Mouse (Mus musculus) erythroblast, embryonic 14.5 days (primary cell): ENCODE measurements around the gene Tekt4. TPM values are rescaled to one million over a fixed set of nuclear protein-coding genes. Genes with fewer than 3 reads are reported as not detected.

Source experiments
- H3K27me3 ChIP-seq: 2 replicates; pipeline ENCODE4 v1.6.1; 2012; ENCODE audit warnings: inconsistent platforms; ENCODE audit not compliant: control insufficient read depth
- H3K36me3 ChIP-seq: 2 replicates; pipeline ENCODE4 v1.6.1; 2012; ENCODE audit warnings: mild to moderate bottlenecking, inconsistent platforms; ENCODE audit not compliant: control insufficient read depth
- H3K4me1 ChIP-seq: 2 replicates; pipeline ENCODE4 v1.6.1; 2012; ENCODE audit warnings: inconsistent platforms; ENCODE audit not compliant: control insufficient read depth
- H3K4me3 ChIP-seq: replicated peaks from 2 replicates; pipeline ENCODE3; 2012; ENCODE audit warnings: moderate library complexity, mild to moderate bottlenecking, inconsistent platforms
- H3K9me3 ChIP-seq: 2 replicates; pipeline ENCODE4 v1.6.1; 2012; ENCODE audit warnings: low read length, inconsistent platforms, mixed read lengths; ENCODE audit not compliant: control insufficient read depth
- GATA1 ChIP-seq: IDR thresholded peaks from 2 replicates; pipeline ENCODE4 v1.6.1; 2012; ENCODE audit warnings: low read length, inconsistent platforms, mixed read lengths
- TAL1 ChIP-seq: IDR thresholded peaks from 3 replicates; pipeline ENCODE4 v1.6.1; 2012; ENCODE audit warnings: low read length, inconsistent platforms, mixed read lengths
- polyA plus RNA-seq: library from polyadenylated mRNA; stranded (reverse); fragments of >175 nt; gene quantifications from 2 replicates; pipeline ENCODE4 v1.2.3, GENCODE M21; 2012

Tekt4 gene
- polyA plus RNA-seq, 1 experiment, result not detected

DNA sequence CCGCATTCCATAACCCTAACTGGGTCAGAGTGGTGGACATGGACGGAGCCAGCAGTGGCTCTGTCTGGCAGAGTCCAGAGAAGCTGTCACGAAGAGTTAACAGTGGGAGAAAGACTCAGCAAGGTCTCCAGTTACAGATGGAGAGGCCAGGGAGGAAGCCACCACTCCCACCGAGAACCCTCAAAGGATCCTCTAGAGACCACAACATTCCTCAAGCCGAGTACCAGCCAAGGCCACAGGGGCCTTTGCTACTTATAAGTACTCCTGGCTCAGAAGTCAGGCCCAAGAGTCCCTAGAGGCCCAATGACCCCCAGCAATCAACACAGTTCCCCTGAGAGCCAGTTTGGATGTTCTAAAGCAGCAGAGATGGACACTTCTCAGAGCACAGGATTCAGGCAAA, 25.2 kb upstream of the Tekt4 start:
- TF ChIP-seq TAL1 (no peak), GATA1 (no peak)

DNA sequence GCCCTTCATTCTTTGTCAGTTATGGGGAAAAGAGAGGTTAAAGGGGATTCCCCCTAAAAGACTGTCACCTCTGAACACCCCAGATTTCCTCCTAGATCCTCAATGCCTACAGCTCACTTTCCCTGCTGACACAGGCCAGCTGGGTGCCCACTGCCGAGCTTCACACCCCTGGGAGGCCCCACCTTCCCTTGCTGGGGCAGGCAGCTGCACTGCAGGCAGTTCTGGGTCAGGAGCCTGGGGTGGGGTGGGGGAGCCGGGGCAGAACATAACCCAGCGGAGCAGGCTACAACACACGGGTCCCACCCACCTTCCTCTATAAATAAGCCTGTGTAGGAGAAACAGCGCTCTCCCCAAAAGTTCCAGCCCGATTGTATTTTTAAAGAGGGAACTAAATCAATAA, 24.5 kb upstream of the Tekt4 start:
- Histone ChIP-seq H3K4me1 (no peaks in the 10 kb centered on the region), H3K27me3 (peaks cover 47% of the 10 kb centered on the region), H3K36me3 (no peaks in the 10 kb centered on the region), H3K4me3 (no peak overlapping the region), H3K9me3 (no peaks in the 10 kb centered on the region)
- no peak for TF ChIP-seq GATA1
- TF ChIP-seq TAL1, result no peak

More for the DNA sequence above, 25.2 kb upstream of the Tekt4 start:
- Histone ChIP-seq H3K4me1 (no peaks in the 10 kb centered on the region), H3K9me3 (no peaks in the 10 kb centered on the region), H3K4me3 (no peak overlapping the region), H3K36me3 (no peaks in the 10 kb centered on the region), H3K27me3 (peaks cover 40% of the 10 kb centered on the region)

- Histone ChIP-seq H3K36me3 (no peaks in the 10 kb centered on the region), H3K27me3 (peaks cover 53% of the 10 kb centered on the region), H3K9me3 (no peaks in the 10 kb centered on the region), H3K4me3 (no peak overlapping the region), H3K4me1 (no peaks in the 10 kb centered on the region)
- TF ChIP-seq GATA1 (no peak), TAL1 (no peak)
Measured at GRCm38 (mm10) chr17:25430534-25430933, 23.9 kb upstream of the Tekt4 start.

- no peaks in the 10 kb centered on the region for H3K4me1 ChIP-seq
- no peak for TF ChIP-seq TAL1
- no peaks in the 10 kb centered on the region for H3K9me3 ChIP-seq
- no peaks in the 10 kb centered on the region for H3K36me3 ChIP-seq
- H3K27me3 ChIP-seq, result peaks cover 55% of the 10 kb centered on the region
- peak overlapping the region; percentile 29 for H3K4me3 ChIP-seq
Measured at GRCm38 (mm10) chr17:25432433-25433181, 21.8 kb upstream of the Tekt4 start.

DNA sequence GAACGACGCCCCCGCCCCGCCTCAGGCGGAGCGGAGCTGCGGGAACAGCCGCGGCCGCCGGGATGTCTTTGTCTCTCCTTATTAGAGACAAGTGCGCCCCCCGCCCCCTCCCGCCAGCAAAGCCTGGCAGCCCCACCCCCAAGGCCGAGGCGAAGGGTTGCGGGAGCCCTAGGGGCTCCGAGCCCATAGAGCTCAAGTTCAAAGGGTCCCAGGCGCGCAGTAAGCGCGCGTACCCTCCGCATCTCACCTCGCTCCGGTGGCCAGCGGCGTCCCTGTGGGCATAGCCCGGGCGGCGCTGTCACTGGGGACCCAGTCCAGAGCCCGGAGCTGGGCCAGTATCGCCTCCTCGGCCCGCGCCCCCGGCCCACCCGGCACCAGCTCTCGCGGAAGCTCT, 21.2 kb upstream of the Tekt4 start:
- no peaks in the 10 kb centered on the region for H3K36me3 ChIP-seq
- H3K9me3 ChIP-seq, result no peaks in the 10 kb centered on the region
- no peak for TF ChIP-seq TAL1
- TF ChIP-seq GATA1, result no peak
- H3K27me3 ChIP-seq, result peaks cover 55% of the 10 kb centered on the region
- H3K4me3 ChIP-seq, result peak overlapping the region; percentile 35
- H3K4me1 ChIP-seq, result no peaks in the 10 kb centered on the region

GRCm38 (mm10) chr17:25433617-25434606, 20.5 kb upstream of the Tekt4 start, which contains the start of gene Cacna1h:
TSS of gene Cacna1h (minus strand) at chr17:25433783.
- H3K4me1 ChIP-seq, result no peaks in the 10 kb centered on the region
- TF ChIP-seq GATA1, result no peak
- TF ChIP-seq TAL1, result no peak
- H3K4me3 ChIP-seq, result peak within 1 kb of the TSS; percentile 41
- no peaks in the 10 kb centered on the region for H3K36me3 ChIP-seq
- peaks cover 55% of the 10 kb centered on the region for H3K27me3 ChIP-seq
- H3K9me3 ChIP-seq, result no peaks in the 10 kb centered on the region

DNA sequence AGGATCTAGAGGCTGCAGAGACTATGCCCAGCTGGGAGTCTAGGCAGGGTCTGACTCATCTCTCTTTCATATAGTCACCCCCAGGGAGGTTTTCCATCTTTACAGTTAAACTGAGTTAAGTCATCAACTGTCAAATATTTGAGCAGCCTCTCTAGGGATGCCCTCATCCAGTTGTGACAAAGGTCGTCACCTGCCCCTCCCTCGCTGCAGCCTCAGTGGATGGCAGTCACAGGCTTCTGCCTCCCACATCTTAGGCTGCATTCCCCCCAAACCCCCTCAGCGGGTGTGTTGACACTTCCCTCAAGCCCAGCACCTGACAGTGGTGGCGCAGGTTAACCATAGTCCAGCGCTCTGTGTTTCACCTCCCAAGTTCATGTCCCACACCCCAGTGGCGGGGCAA, 13.0 kb upstream of the Tekt4 start:
- no peaks in the 10 kb centered on the region for H3K36me3 ChIP-seq
- no peaks in the 10 kb centered on the region for H3K27me3 ChIP-seq
- no peak overlapping the region for H3K4me3 ChIP-seq
- TF ChIP-seq TAL1 (no peak), GATA1 (no peak)
- no peaks in the 10 kb centered on the region for H3K4me1 ChIP-seq
- H3K9me3 ChIP-seq, result no peaks in the 10 kb centered on the region

- Histone ChIP-seq H3K4me3 (no peak overlapping the region), H3K27me3 (no peaks in the 10 kb centered on the region), H3K4me1 (no peaks in the 10 kb centered on the region), H3K9me3 (no peaks in the 10 kb centered on the region), H3K36me3 (no peaks in the 10 kb centered on the region)
- no peak for TF ChIP-seq TAL1
Measured at GRCm38 (mm10) chr17:25442889-25443288, 11.5 kb upstream of the Tekt4 start.

DNA sequence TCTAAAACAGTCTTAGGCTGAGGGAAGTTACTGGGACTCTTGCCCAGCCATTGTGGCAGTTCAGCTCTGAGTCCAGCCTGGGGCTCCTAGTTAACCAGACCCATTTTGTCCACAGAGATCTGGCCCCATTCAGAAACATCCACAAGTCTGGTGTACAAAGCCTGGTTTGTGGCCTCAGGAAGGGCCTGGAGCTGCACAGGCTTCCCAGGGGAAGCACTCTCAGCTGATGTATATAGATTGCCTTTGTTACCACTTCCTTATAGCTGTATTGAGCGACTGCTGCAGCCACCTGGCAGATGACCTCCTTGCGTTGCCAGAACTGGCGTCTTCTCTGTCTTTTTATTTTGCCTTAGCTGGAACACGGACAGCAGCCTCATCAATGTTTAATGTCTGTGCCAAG, 9.3 kb upstream of the Tekt4 start:
- Histone ChIP-seq H3K4me3 (no peak overlapping the region), H3K4me1 (no peaks in the 10 kb centered on the region), H3K9me3 (no peaks in the 10 kb centered on the region), H3K36me3 (no peaks in the 10 kb centered on the region), H3K27me3 (no peaks in the 10 kb centered on the region)
- TF ChIP-seq GATA1, result no peak
- TF ChIP-seq TAL1, result no peak
